Mouse (Mus musculus): ENCODE measurements around the gene Abca12. TPM values are rescaled to one million over a fixed set of nuclear protein-coding genes. Genes with fewer than 3 reads are reported as not detected.

Abca12 gene
- total and polyA plus RNA-seq, 2 experiments = not detected

DNA sequence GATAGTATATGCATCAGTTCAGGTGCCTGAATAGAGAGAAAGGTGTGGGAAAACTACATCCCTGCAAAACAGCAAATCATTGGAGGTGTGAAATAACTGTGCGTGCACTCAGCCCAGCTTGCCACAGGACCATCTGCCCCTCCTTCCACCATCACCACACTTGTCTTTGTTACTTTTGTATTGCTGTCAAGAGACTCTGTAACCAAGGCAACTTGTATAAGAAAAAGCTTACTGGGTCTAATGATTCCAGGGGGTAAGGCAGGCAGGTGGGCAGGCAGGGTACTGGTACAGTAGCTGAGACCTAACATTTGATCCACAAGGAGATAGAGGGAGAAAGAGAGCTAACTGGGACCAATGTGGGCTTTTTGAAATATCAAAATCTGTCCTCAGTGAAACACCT is 220.8 kb downstream of the Abca12 start:
- no peaks in the 10 kb centered on the region for H3K27me3 ChIP-seq (ENCODE audit: control insufficient read depth, insufficient read depth, low read length)
- H3K9ac ChIP-seq (ENCODE audit: low read depth, low read length) = no peak overlapping the region
- no peaks in the 10 kb centered on the region for H3K79me2 ChIP-seq (ENCODE audit: control insufficient read depth, insufficient read depth, low read length)
- no peaks in the 10 kb centered on the region for H3K36me3 ChIP-seq (ENCODE audit: control insufficient read depth, insufficient read depth, low read length)
- H3K27ac ChIP-seq (replicated peaks; ENCODE audit: insufficient read depth, low read depth, low read length) = no peak overlapping the region
- 97% methylated on average over 1 of the region's 1 CpGs for WGBS
- no peak overlapping the region for H3K4me3 ChIP-seq (ENCODE audit: insufficient read depth, low read depth, low read length)
- TF ChIP-seq CTCF (IDR thresholded peaks at IDR 0.05; ENCODE audit: low read depth, low read length) (no peak), POLR2A (IDR thresholded peaks at IDR 0.05; ENCODE audit: extremely low read depth, insufficient read depth, low read length) (no peak)
- H3K4me1 ChIP-seq (ENCODE audit: control insufficient read depth, insufficient read depth, low read length) = no peaks in the 10 kb centered on the region
- DNase-seq (ENCODE audit: extremely low read depth, low read depth, low spot score) = no peak

Other genes with a start within 250 kb of the Abca12 start
- gene Atic, start 142.2 kb upstream of the Abca12 start, total RNA-seq (2014; rRNA removed) = 14.7 and 17.5 TPM in 2 replicates
- 14.0 and 14.3 TPM in 2 replicates for gene Atic, start 142.2 kb upstream of the Abca12 start, polyA plus RNA-seq (2012; rRNA removed)
- gene Fn1, start 238.3 kb upstream of the Abca12 start, total RNA-seq (2014; rRNA removed) = 530 and 615 TPM in 2 replicates
- gene Fn1, start 238.3 kb upstream of the Abca12 start, polyA plus RNA-seq (2012; rRNA removed) = 649 and 698 TPM in 2 replicates